Mouse (Mus musculus): ENCODE results near the gene Ehbp1. TPM values are rescaled to one million over a fixed set of nuclear protein-coding genes. Genes with fewer than 3 reads are reported as not detected.

The Ehbp1 gene
- total RNA-seq, 2 experiments from 2014 or later = 14.0 to 15.6 TPM

- DNase-seq = no peak
- intact Hi-C loops (cut with DNase I; ENCODE audit: low total_unique reads) = loop anchor here (10.0 kb wide), 1 partner anchor 54 kb away; no protein-coding TSS in a partner anchor
Observed at GRCm38 (mm10) chr11:22289164-22289563, 52.9 kb downstream of the Ehbp1 start.

GRCm38 (mm10) chr11:22287513-22287900, 54.6 kb downstream of the Ehbp1 start:
- DNase-seq = no peak
- intact Hi-C loops (cut with DNase I; ENCODE audit: low total_unique reads) = loop anchor here (10.0 kb wide), 1 partner anchor 53 kb away; no protein-coding TSS in a partner anchor

- intact Hi-C loops (cut with DNase I; ENCODE audit: low total_unique reads) = loop anchor here (10.0 kb wide), 1 partner anchor 52 kb away; no protein-coding TSS in a partner anchor
- DNase-seq = peak; percentile 94
Observed at GRCm38 (mm10) chr11:22286885-22287512, 55.1 kb downstream of the Ehbp1 start.

GRCm38 (mm10) chr11:22286371-22286872, 55.7 kb downstream of the Ehbp1 start:
- peak; percentile 58 for DNase-seq
- intact Hi-C loops (cut with DNase I; ENCODE audit: low total_unique reads) = loop anchor here (10.0 kb wide), 1 partner anchor 52 kb away; no protein-coding TSS in a partner anchor

GRCm38 (mm10) chr11:22276656-22277055, 65.4 kb downstream of the Ehbp1 start:
- intact Hi-C loops (cut with DNase I; ENCODE audit: low total_unique reads) = no loop called here
- DNase-seq = no peak

- intact Hi-C loops (cut with DNase I; ENCODE audit: low total_unique reads) = no loop called here
- no peak for DNase-seq
Observed at GRCm38 (mm10) chr11:22274144-22274543, 67.9 kb downstream of the Ehbp1 start.

- intact Hi-C loops (cut with DNase I; ENCODE audit: low total_unique reads) = no loop called here
- no peak for DNase-seq
Observed at GRCm38 (mm10) chr11:22273378-22273777, 68.7 kb downstream of the Ehbp1 start.

- intact Hi-C loops (cut with DNase I; ENCODE audit: low total_unique reads) = no loop called here
- DNase-seq = no peak
Observed at GRCm38 (mm10) chr11:22271889-22272288, 70.2 kb downstream of the Ehbp1 start.

- no peak for DNase-seq
- intact Hi-C loops (cut with DNase I; ENCODE audit: low total_unique reads) = no loop called here
Observed at GRCm38 (mm10) chr11:22269643-22270042, 72.4 kb downstream of the Ehbp1 start.

GRCm38 (mm10) chr11:22269173-22269572, 72.9 kb downstream of the Ehbp1 start:
- intact Hi-C loops (cut with DNase I; ENCODE audit: low total_unique reads) = no loop called here
- no peak for DNase-seq

GRCm38 (mm10) chr11:22267014-22267413, 75.1 kb downstream of the Ehbp1 start:
- no peak for DNase-seq
- intact Hi-C loops (cut with DNase I; ENCODE audit: low total_unique reads) = no loop called here

GRCm38 (mm10) chr11:22255418-22255817, 86.7 kb downstream of the Ehbp1 start:
- intact Hi-C loops (cut with DNase I; ENCODE audit: low total_unique reads) = no loop called here
- DNase-seq = no peak

GRCm38 (mm10) chr11:22249363-22249762, 92.7 kb downstream of the Ehbp1 start:
- DNase-seq = no peak
- intact Hi-C loops (cut with DNase I; ENCODE audit: low total_unique reads) = no loop called here

- no peak for DNase-seq
- intact Hi-C loops (cut with DNase I; ENCODE audit: low total_unique reads) = no loop called here
Observed at GRCm38 (mm10) chr11:22247736-22248135, 94.4 kb downstream of the Ehbp1 start.

GRCm38 (mm10) chr11:22247069-22247468, 95.0 kb downstream of the Ehbp1 start:
- peak; percentile 48 for DNase-seq
- intact Hi-C loops (cut with DNase I; ENCODE audit: low total_unique reads) = no loop called here

GRCm38 (mm10) chr11:22235558-22235957, 106.5 kb downstream of the Ehbp1 start:
- intact Hi-C loops (cut with DNase I; ENCODE audit: low total_unique reads) = loop anchor here (10.0 kb wide), 1 partner anchor 49 kb away; no protein-coding TSS in a partner anchor
- no peak for DNase-seq

GRCm38 (mm10) chr11:22234739-22235138, 107.4 kb downstream of the Ehbp1 start:
- DNase-seq = no peak
- intact Hi-C loops (cut with DNase I; ENCODE audit: low total_unique reads) = loop anchor here (10.0 kb wide), 1 partner anchor 50 kb away; no protein-coding TSS in a partner anchor

GRCm38 (mm10) chr11:22230906-22231305, 111.2 kb downstream of the Ehbp1 start:
- no peak for DNase-seq
- intact Hi-C loops (cut with DNase I; ENCODE audit: low total_unique reads) = loop anchor here (10.0 kb wide), 1 partner anchor 54 kb away; no protein-coding TSS in a partner anchor

GRCm38 (mm10) chr11:22225619-22226018, 116.5 kb downstream of the Ehbp1 start:
- DNase-seq = no peak
- intact Hi-C loops (cut with DNase I; ENCODE audit: low total_unique reads) = no loop called here

GRCm38 (mm10) chr11:22218222-22218621, 123.9 kb downstream of the Ehbp1 start:
- intact Hi-C loops (cut with DNase I; ENCODE audit: low total_unique reads) = no loop called here

GRCm38 (mm10) chr11:22216941-22217340, 125.2 kb downstream of the Ehbp1 start:
- intact Hi-C loops (cut with DNase I; ENCODE audit: low total_unique reads) = no loop called here

More at GRCm38 (mm10) chr11:22218222-22218621, 123.9 kb downstream of the Ehbp1 start:
- no peak for DNase-seq

More at GRCm38 (mm10) chr11:22216941-22217340, 125.2 kb downstream of the Ehbp1 start:
- DNase-seq = no peak

Measured in gastrocnemius, postnatal 14 days (tissue).